Mouse (Mus musculus) heart, postnatal 14 days (tissue): ENCODE results near the gene Prps1l3. TPM values are rescaled to one million over a fixed set of nuclear protein-coding genes. Genes with fewer than 3 reads are reported as not detected.
"Not testable (repeated sequence)": the region's sequence is repeated elsewhere in the genome, so short reads cannot be mapped to it uniquely, and the experiment has no call there.

Source experiments
- DNase-seq, 2 experiments: peaks; one replicate each; pipeline ENCODE4 v3.0.0; 2021 to 2022
- intact Hi-C: fragments of 180-260 bp; cut with DNase I; formaldehyde crosslinking; loops from one replicate; pipeline ENCODE4 v1.15.1; 2025
- long read RNA-seq, 2 experiments: library from polyadenylated mRNA; stranded (forward); transcript quantifications; one replicate each; pipeline ENCODE4 v2.0.0; 2021
- total RNA-seq, 2 experiments: library from RNA; stranded (reverse); gene quantifications; 2 replicates each; pipeline ENCODE4 v1.2.3; 2021

Prps1l3 gene
- total RNA-seq: 10 to 100 TPM; 18.2 to 18.4 TPM
- long read RNA-seq, experiment 1, transcript Prps1l3-201 (2 exons, 1,720 nt): major isoform, 22 of 24 reads
- long read RNA-seq, experiment 1, partial matches to known transcripts: 1 of 24 reads
- long read RNA-seq, experiment 1, other reads (novel, unspliced or antisense): 1 of 24 reads
- long read RNA-seq, experiment 2, transcript Prps1l3-201 (2 exons, 1,720 nt): major isoform, 24 of 25 reads
- long read RNA-seq, experiment 2, partial matches to known transcripts: 0 of 25 reads
- long read RNA-seq, experiment 2, other reads (novel, unspliced or antisense): 1 of 25 reads

- DNase-seq: peak; percentile 87 to 88
- intact Hi-C loops: no loop called here
Measured at GRCm38 (mm10) chr12:57230192-57230706, at the start of gene Prps1l3, which contains the start of gene Mipol1. Prps1l3 (plus strand) TSS chr12:57230412. Mipol1 (plus strand) TSS chr12:57230427.

DNA sequence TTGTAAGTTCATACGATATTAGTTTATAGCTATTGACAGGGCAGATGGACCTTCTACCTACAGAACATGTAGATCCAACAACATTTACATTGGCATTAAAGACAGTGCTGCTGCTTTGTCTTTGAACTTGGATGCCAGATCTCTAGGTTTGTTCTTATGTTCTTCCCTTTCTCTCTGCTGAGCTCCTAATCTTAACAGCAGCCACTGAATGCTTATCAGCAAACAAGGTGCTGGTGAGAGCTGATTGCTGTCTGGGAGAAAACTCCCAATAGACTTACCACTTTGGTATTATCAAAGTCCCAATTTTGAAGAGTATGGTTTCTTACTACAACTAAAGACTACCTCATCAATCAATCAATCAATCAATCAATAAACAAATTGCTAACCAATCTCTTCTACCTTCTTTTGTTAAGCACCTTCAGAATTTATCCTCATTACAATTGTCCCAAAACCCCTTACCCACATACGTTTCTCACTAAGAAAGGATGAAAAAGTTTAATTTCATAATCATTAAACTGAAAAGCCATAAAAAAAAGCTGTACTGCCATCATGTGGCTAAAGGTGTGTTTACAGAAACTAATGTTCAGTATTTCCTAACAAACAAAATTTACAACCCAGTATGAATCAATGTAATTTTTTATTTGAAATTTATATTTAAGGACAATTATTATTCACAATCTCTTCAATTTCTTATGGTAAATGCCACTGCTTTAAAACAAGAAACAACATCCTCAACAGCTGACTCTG is 45.6 kb upstream of the Prps1l3 start:
- DNase-seq: no peak
- intact Hi-C loops: loop anchor here (5.0 to 10.0 kb wide), 2 partner anchors 200 to 507 kb away; no protein-coding TSS in a partner anchor

GRCm38 (mm10) chr12:57185475-57185874 is 44.7 kb upstream of the Prps1l3 start:
- intact Hi-C loops: loop anchor here (10.0 kb wide), 1 partner anchor 201 kb away; no protein-coding TSS in a partner anchor
- no peak for DNase-seq

- intact Hi-C loops: loop anchor here (10.0 kb wide), 1 partner anchor 201 kb away; no protein-coding TSS in a partner anchor
- DNase-seq: no peak
Measured at GRCm38 (mm10) chr12:57186126-57186525, 44.1 kb upstream of the Prps1l3 start.

GRCm38 (mm10) chr12:57187032-57187431 is 43.2 kb upstream of the Prps1l3 start:
- DNase-seq: no peak
- intact Hi-C loops: loop anchor here (10.0 kb wide), 1 partner anchor 202 kb away; no protein-coding TSS in a partner anchor

DNA sequence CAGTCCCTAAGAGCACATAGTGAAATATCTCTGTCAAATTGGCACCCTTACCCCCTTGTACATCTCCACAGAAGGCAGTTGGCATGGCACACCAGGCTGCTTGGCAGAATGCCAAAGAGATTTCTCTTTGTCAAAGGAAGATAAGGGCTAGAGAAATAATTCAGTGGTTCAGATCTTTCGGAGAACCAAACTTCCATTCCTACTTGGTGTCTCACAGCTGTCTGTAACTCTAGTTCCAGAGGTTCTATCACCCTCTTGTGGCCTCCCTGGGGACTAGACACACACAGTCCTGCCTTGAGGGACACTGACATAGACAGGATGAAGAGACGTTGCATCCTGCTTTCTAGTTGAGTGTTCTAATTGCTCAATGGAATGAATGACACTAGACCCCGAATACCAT is 35.6 kb upstream of the Prps1l3 start:
- DNase-seq: no peak
- intact Hi-C loops: no loop called here

GRCm38 (mm10) chr12:57196286-57196607 is 34.0 kb upstream of the Prps1l3 start:
- intact Hi-C loops: no loop called here
- no peak for DNase-seq

DNA sequence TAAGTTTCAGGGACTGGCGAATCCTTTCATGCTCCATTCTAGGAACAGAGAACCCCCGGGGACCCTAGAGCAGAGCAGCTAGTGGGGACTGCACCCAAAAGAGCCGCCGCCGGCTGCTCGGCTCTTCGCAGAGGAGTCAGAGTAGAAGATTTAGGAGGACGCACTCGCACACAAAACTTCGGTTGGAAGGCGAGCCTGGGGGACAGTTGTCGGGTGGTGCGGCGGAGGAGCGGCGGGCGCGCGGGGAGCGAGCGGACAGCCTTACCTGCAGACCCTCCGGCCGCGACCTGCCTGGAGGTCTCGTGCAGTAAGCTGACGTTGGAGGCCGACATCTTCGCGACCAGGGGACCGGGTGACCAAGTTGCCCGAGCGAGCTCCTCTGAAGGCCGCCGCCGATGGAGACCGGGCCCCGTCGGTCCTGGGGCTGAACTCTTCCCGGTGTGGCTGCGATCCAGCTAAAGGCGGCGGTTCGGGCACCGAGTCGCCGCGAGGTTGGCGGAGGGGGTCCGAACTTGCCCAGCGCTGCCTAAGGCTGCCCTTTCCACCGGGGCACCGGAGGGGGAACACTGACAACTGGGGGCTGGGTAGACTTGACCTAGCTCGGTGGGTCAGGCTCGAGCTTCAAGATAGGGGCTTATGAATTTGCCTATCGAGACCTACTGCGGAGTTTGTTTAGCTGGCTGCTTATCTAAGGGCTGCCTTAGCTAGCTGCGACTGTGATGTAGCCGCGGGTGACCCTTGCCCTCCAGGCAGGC is 33.4 kb upstream of the Prps1l3 start:
- DNase-seq: peak; percentile 43 to 45
- intact Hi-C loops: no loop called here

DNA sequence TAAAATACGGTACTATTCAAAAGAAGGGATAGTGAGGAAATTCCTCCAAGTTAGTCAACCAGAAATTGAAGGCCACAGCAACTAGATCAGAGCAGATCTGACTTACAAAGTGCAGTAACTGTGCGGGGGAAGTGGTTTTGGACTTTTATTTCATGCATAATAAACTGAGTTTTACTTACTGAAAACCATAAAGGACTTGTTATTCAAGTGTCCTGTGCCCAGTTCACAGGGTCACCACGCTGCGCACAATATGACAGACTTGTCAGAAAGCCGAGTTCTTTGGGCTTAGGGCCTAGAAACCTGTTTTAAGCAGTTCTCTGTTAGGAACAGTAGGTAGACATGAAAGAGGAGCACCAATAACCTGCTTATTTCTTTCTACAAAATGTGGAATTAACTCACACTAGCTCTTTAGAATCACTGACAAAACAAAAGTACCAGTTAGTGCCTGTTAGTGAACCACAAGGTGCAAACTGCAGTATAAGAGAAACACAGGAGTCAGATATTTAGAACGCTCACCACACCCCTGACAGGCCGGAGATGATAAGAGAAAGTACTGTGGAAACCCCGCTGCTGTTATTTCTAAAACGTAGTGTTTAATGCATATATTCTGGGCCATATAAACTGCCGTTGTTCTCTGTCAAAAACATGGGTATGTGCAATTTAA is 32.7 kb upstream of the Prps1l3 start, which contains the start of gene Slc25a21:
TSS of gene Slc25a21 (minus strand) at position 110 of the 664 bp plus-strand sequence.
- DNase-seq: no peak
- intact Hi-C loops: no loop called here

GRCm38 (mm10) chr12:57198269-57198668 is 31.9 kb upstream of the Prps1l3 start:
- no peak for DNase-seq
- intact Hi-C loops: no loop called here

DNA sequence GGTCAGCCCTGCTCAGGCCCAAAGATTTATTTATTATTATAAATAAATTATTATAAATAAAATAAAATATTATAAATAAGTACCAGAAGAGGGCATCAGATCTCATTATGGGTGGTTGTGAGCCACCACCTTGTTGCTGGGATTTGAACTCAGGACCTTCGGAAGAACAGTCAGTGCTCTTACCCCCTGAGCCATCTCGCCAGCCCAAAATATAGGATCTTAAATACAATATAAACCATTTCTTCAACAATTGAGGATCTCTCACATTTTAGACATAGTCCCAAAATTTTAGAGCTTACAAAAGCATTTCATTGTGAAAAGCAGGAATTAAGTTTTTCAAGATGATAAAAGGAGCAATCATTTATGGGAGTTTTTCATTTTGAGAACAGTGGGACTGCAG is 30.8 kb upstream of the Prps1l3 start:
- intact Hi-C loops: no loop called here
- no peak for DNase-seq

DNA sequence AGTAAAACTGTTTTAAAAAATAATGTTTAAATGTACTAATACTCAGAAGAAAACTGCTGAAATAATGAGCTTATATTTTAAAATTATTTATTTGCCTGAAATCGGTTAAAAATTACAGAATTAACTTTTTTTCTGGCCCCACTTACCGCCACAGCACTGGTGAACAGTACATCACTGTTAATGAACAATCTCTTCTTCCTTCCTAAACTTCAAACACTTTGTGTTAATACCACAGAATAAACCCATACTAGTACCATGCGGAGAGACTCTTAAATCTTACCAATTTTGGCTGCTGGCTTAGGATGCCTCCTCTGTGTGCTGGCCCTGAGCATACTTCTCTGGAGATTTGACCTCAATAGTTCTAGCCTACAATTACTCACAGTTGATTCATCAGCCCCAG is 28.3 kb upstream of the Prps1l3 start:
- intact Hi-C loops: no loop called here
- DNase-seq: no peak

DNA sequence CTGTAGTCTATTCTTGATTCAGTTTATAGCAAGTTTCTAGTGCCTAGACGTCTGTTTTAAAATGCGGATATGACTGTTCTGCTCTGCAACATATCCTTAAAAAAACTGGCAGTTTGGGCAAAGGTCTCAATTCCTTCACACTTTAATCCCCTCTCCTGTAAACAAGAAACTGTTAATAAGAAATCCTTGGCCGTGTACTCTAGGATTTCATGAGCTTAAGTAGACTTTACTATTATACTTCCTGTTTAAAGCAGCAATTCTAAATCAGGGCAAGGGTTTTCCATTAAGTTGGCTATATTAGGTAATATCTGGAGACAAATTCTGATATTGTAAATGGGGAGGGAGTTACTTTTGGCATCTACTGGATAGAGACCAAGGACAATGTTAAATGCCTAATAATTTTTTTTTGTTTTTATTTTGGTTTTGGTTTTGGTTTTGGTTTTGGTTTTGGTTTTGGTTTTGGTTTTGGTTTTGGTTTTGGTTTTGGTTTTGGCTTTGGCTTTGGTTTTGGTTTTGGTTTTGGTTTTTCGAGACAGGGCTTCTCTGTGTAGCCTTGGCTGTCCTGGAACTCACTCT is 25.8 kb upstream of the Prps1l3 start:
- DNase-seq: no peak
- intact Hi-C loops: no loop called here

DNA sequence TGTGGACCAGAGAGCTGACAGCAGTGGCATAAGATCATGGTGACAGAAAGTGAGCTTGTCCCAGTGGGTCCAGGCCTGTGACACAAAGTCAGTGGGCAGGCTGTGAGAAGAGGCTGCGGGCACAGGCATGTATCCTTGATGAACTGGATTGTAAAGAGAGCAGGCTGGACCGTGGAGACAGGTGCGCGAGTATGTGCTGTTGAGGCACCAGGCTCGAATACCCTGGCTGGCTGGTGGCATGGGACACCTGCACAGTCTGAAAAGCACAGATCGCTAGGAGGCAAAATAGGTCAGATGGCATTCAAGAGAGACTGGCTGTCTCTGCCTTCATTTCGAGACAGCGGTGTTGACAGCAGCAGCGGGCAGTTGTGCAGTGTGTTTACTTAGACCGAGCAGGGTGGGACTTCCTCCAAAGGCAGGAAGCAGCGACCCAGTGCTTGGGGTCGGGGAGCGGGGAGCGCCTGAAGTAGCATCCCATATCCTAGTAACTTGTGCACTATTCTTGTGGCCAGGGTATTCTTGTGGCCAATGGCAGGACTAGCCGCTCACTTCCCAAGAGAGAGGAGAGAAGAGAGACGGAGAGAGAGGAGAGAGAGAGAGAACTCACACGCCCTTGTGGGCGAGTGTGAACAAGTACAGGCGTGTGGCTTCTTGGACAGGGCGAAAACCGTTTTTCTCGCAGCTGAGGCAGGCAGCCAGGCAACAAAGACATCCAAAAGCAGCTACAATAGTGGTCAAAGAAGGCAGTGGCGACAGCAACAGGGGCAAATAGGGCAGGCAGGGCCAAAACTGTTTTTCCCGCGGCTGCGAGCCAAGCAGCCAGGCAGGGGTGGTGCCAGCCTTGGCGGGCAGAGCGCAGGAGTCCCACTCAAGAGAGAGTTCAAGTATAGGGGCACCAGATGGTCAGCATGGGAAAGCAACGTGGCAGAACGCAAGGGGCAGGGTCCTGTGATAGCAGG is 18.6 kb upstream of the Prps1l3 start:
- DNase-seq: peak; percentile 44 to 56
- intact Hi-C loops: no loop called here

- DNase-seq, intact Hi-C loops: not testable (repeated sequence)
Measured at GRCm38 (mm10) chr12:57212463-57212862, 17.7 kb upstream of the Prps1l3 start.

GRCm38 (mm10) chr12:57226411-57226810 is 3.8 kb upstream of the Prps1l3 start:
- intact Hi-C loops: no loop called here
- no peak for DNase-seq

GRCm38 (mm10) chr12:57227776-57228175 is 2.4 kb upstream of the Prps1l3 start:
- DNase-seq: no peak
- intact Hi-C loops: no loop called here

DNA sequence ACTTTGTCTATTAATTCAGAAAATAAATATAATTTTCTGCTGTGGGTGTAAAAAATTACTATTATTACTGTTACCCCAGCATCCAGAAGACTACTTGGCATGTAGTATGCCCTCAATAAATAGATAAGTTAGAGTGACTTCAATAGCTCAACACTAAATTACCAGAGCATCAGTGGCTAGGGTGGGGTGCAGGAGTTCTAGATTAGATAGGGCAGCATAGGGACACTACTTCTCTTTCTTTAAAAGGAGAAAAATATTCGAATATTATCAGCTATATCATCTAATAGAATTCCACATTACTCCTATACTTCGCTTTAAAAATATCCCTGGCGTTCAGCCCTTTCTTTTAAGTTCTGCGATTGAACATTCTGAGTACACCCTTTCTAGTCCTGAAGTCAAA is 509 bp upstream of the Prps1l3 start:
- no peak for DNase-seq
- intact Hi-C loops: no loop called here
